Mouse (Mus musculus) limb, embryonic 11.5 days (tissue): ENCODE measurements around the gene Aff3. TPM values are rescaled to one million over a fixed set of nuclear protein-coding genes. Genes with fewer than 3 reads are reported as not detected.

Experiments
- ATAC-seq: fragments of 200-750 bp; cut with Nextera tagmentation; 2 replicates; pipeline ENCODE4 v1.8.0; 2017; ENCODE audit warnings: low read depth; ENCODE audit not compliant: insufficient number of reproducible peaks, low FRiP score, low TSS enrichment
- DNase-seq: peaks from one replicate; pipeline ENCODE4 v3.0.0-alpha.2; 2015; ENCODE audit warnings: low spot score
- H3K27ac ChIP-seq: fragments of 300-500 bp; sonication (generic); replicated peaks from 2 replicates; pipeline ENCODE4 v1.5.1; 2014; ENCODE audit warnings: low read depth, mild to moderate bottlenecking, low read length
- H3K27me3 ChIP-seq: fragments of 300-500 bp; sonication (generic); 2 replicates; pipeline ENCODE4 v1.6.1; 2014; ENCODE audit warnings: mild to moderate bottlenecking, low read length, mixed read lengths; ENCODE audit not compliant: control insufficient read depth, insufficient read depth
- H3K36me3 ChIP-seq: fragments of 300-500 bp; sonication (generic); 2 replicates; pipeline ENCODE4 v1.6.1; 2014; ENCODE audit warnings: mild to moderate bottlenecking, low read length, moderate library complexity, mixed read lengths; ENCODE audit not compliant: control insufficient read depth, insufficient read depth
- H3K4me1 ChIP-seq: fragments of 300-500 bp; sonication (generic); 2 replicates; pipeline ENCODE4 v1.6.1; 2014; ENCODE audit warnings: low read length, mixed read lengths; ENCODE audit not compliant: control insufficient read depth, insufficient read depth
- H3K4me2 ChIP-seq: fragments of 300-500 bp; sonication (generic); 2 replicates; pipeline ENCODE4 v1.6.1; 2014; ENCODE audit warnings: low read depth, mild to moderate bottlenecking, moderate library complexity; ENCODE audit not compliant: severe bottlenecking
- H3K4me3 ChIP-seq: fragments of 300-500 bp; sonication (generic); 2 replicates; pipeline ENCODE4 v1.5.1; 2014; ENCODE audit warnings: low read depth, low read length
- H3K9ac ChIP-seq: fragments of 300-500 bp; sonication (generic); 2 replicates; pipeline ENCODE4 v1.6.1; 2014; ENCODE audit warnings: mild to moderate bottlenecking, low read length
- H3K9me3 ChIP-seq: fragments of 300-500 bp; sonication (generic); 2 replicates; pipeline ENCODE4 v1.6.1; 2016; ENCODE audit warnings: low read length; ENCODE audit not compliant: control insufficient read depth
- WGBS: fragments of 180-500 bp; shearing (Covaris S2); extraction: QIAGEN DNeasy Blood & Tissue Kit; methylation state at CpG from one replicate; pipeline ENCODE4 v1.1.7; 2014; 5-methylcytosine and 5-hydroxymethylcytosine counted together
- polyA plus RNA-seq: library from polyadenylated mRNA; unstranded; fragments of >200 nt; fragmentation: Nextera tagmentation; extraction: Ambion mirVana; gene quantifications from 2 replicates; pipeline ENCODE4 v1.2.1, GENCODE M21; 2014

Gene Aff3
- polyA plus RNA-seq, 1 experiment from 2014 or later: 43.9 TPM

DNA sequence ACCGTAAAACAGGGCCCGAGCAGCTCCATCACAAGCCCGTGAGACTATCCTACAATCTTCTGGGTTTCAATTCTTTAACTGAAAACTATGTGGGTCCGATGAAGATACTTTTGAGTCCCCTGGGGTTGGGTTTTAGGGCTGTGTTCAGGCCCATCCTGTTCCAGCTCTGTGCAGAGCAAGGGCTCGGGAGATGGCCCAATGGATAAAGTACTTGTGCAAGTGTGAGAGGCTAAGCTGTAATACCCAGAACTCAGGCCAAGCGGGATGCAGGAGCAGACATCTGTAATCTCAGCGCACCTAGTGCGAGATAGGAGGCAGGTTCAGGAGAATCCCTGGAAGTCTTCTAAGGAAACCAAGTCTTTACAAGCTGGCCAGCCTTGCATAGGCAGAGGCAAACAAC, 355.4 kb downstream of the Aff3 start:
- H3K4me2 ChIP-seq: no peak overlapping the region
- no peaks in the 10 kb centered on the region for H3K9me3 ChIP-seq
- H3K4me3 ChIP-seq: no peak overlapping the region
- H3K27me3 ChIP-seq: no peaks in the 10 kb centered on the region
- H3K4me1 ChIP-seq: 0 out of 2 replicates have a peak, but pooled peaks cover 3% of the 10 kb centered on the region
- no peak overlapping the region for H3K27ac ChIP-seq
- H3K36me3 ChIP-seq: no peaks in the 10 kb centered on the region
- WGBS: 92% methylated on average over 8 of the region's 8 CpGs
- DNase-seq (no peak), ATAC-seq (no peak)
- no peak overlapping the region for H3K9ac ChIP-seq

DNA sequence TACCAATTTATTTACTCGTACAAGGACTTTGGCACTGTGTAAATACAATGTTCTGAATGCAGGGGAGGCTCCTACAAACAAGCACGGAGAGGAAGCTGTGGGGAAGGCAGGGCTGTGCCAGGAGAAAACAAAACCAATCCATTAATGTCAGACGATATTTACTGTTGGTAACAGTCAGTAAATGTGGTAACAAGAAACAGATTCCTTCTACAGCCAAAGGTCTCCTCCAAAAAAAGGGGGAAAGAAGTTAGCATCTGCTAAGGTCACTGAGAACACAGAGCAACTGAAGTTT, 356.1 kb downstream of the Aff3 start:
- ATAC-seq: no peak
- 37% methylated on average over 3 of the region's 3 CpGs for WGBS
- Histone ChIP-seq H3K9ac (no peak overlapping the region), H3K36me3 (no peaks in the 10 kb centered on the region), H3K27me3 (no peaks in the 10 kb centered on the region), H3K4me3 (no peak overlapping the region), H3K27ac (no peak overlapping the region), H3K9me3 (no peaks in the 10 kb centered on the region), H3K4me1 (0 out of 2 replicates have a peak, but pooled peaks cover 3% of the 10 kb centered on the region), H3K4me2 (no peak overlapping the region)
- no peak for DNase-seq

DNA sequence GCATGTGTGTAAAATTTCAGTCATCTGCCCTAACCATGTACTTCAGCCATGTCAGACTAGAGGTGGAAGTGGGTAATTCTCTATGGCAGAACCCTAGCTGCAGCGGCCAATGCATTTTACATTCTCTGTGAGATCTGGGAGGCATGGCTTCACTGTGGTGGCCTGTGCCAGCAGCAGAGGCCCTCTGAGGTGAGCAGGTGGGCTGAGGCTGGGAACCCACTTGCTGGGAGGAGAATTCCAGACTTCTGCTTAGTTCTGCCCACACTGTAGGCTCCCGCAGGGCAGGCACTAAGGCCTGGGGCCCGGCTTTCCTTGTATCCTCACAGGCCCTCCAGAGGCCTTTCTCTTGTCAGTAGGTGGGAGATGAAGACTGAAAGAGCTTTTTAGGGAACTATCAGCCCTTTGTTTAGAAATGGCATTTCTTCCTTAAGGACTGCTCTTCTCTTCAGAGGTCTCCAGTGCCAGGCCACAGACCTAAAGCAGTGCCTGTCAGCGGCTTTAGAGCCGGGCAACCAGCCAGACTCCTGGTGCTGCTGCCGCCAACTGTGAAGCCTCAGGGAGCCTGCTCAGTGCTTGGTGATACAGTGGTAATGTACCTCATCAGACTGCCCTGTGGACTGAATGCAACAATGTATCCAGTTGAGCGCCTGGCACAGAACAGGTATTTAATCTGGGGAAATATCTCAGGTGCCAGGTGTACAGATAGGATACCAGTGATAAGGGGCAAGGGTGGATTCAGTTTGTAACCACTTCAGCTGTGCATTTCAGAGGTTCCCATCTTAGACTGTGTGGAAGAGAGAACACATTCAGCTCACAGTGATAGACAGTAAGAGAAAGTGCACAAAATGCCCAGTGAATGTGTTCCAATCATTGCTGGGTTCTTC, 356.7 kb downstream of the Aff3 start:
- no peaks in the 10 kb centered on the region for H3K27me3 ChIP-seq
- 0 out of 2 replicates have a peak, but pooled peaks cover 3% of the 10 kb centered on the region for H3K4me1 ChIP-seq
- no peak overlapping the region for H3K27ac ChIP-seq
- no peak for DNase-seq
- H3K4me2 ChIP-seq: no peak overlapping the region
- no peak for ATAC-seq
- no peaks in the 10 kb centered on the region for H3K36me3 ChIP-seq
- H3K9ac ChIP-seq: no peak overlapping the region
- no peaks in the 10 kb centered on the region for H3K9me3 ChIP-seq
- H3K4me3 ChIP-seq: no peak overlapping the region
- 84% methylated on average over 7 of the region's 7 CpGs for WGBS

DNA sequence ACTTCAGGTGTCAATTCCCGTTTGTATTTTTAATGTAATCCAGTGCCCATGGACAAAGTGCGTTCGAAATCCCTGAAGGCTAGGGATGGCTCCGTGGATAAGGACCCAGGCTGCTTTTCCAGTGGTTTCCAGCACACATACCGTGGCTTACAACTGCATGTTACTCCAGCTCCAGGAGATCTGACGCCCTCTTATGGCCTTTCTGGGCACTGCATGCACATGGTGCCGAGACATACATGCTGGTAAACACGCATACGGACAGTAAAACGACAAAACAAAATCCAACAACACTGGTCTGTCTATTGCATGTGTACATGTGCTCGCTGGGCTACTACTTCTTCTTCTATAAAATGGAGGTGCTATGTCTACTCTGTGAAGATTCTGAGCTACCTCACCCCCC, 357.5 kb downstream of the Aff3 start:
- ATAC-seq: no peak
- 0 out of 2 replicates have a peak, but pooled peaks cover 3% of the 10 kb centered on the region for H3K4me1 ChIP-seq

DNA sequence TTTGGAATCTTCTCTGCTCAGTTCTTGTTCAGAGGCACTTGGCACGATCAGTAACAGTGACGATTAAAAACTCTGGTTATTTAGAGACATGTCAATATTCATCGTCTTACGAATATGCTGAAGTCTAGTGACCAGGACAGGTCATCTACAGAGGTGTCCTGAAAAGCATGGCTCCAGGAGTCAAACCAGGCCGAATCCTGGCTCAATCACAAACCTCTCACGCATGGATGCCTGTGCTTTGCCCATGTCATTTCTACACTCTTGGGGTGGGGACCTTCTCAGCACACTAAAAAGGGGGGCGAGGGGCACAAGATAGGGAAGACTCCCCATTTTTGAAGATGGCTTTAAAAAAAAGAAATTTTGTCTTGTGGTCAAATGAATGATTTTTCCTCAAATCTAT, 358.6 kb downstream of the Aff3 start:
- DNase-seq (no peak), ATAC-seq (no peak)
- Histone ChIP-seq H3K9me3 (no peaks in the 10 kb centered on the region), H3K4me3 (no peak overlapping the region), H3K9ac (no peak overlapping the region), H3K27ac (no peak overlapping the region), H3K4me1 (0 out of 2 replicates have a peak, but pooled peaks cover 3% of the 10 kb centered on the region), H3K27me3 (no peaks in the 10 kb centered on the region), H3K4me2 (no peak overlapping the region), H3K36me3 (no peaks in the 10 kb centered on the region)
- 96% methylated on average over 7 of the region's 7 CpGs for WGBS

More for the DNA sequence above, 357.5 kb downstream of the Aff3 start:
- no peak overlapping the region for H3K9ac ChIP-seq
- H3K4me3 ChIP-seq: no peak overlapping the region
- WGBS: 93% methylated on average over 11 of the region's 11 CpGs
- no peaks in the 10 kb centered on the region for H3K36me3 ChIP-seq
- no peak overlapping the region for H3K4me2 ChIP-seq
- no peaks in the 10 kb centered on the region for H3K27me3 ChIP-seq
- no peaks in the 10 kb centered on the region for H3K9me3 ChIP-seq
- no peak for DNase-seq
- H3K27ac ChIP-seq: no peak overlapping the region

DNA sequence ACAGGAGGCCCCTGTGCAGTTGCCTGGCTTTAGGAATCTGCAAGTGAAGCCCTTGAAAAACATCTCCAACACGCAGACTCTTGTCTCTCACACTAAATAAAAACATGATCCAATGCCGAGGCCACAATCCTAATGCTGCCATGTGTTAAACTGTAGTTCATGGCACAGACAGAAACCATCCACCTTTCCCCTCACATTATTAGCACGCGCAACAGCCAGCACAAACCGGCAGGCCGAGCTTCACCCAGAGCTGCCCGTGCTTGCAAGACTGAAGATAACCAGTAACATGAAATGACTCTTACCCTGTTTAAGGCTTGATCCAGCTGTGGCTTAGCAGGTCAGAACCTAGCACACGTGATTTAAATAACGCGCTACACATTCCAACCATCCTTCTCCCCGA, 360.4 kb downstream of the Aff3 start:
- Histone ChIP-seq H3K27me3 (no peaks in the 10 kb centered on the region), H3K4me3 (no peak overlapping the region), H3K9ac (no peak overlapping the region), H3K9me3 (no peaks in the 10 kb centered on the region), H3K36me3 (no peaks in the 10 kb centered on the region), H3K4me1 (no peaks in the 10 kb centered on the region), H3K4me2 (no peak overlapping the region), H3K27ac (no peak overlapping the region)
- WGBS: 82% methylated on average over 11 of the region's 11 CpGs
- DNase-seq (no peak), ATAC-seq (no peak)

DNA sequence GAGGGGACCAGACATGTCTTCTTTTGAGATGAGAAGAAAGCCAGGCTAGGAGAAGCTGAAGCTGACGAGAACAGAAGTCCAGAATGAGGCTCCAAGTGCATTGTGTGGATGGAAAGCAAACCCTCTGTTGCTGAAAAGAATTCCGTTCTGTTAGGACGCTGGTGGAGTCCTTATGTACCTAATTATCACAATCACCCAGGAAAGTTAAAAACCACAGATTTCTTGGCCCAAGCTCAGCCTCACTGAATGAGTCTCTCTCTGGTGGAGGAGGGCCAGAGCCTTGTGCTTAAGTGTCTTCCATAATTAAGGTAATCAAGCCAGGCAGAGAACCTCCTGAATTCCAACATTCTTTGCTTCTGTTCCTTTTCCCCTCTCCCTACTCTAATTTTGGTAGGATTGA, 366.5 kb downstream of the Aff3 start:
- no peak overlapping the region for H3K4me3 ChIP-seq
- H3K27ac ChIP-seq: no peak overlapping the region
- no peak overlapping the region for H3K4me2 ChIP-seq
- H3K9me3 ChIP-seq: no peaks in the 10 kb centered on the region
- ATAC-seq (no peak), DNase-seq (no peak)
- H3K4me1 ChIP-seq: no peaks in the 10 kb centered on the region
- H3K27me3 ChIP-seq: no peaks in the 10 kb centered on the region
- WGBS: 79% methylated on average over 3 of the region's 3 CpGs
- H3K9ac ChIP-seq: no peak overlapping the region
- no peaks in the 10 kb centered on the region for H3K36me3 ChIP-seq

DNA sequence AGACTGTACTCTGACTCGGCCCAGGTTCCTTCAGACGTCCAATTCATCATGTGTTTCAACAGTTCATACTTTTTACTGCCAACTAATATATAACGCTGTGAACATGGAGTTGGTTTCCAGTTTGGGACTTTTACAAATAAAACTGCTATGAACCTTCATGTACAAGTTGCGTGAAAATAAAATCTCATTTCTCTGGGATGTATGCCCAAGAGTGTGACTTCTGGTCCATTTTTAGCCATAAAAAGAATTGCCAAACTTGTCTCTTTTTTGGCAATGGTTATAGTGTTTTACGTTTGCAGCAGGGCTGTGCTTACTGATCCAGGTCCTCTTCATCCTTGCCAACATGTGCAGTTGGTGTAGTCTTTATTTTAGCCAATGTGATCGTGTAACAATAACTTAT, 369.8 kb downstream of the Aff3 start:
- Histone ChIP-seq H3K4me1 (no peaks in the 10 kb centered on the region), H3K27ac (no peak overlapping the region), H3K4me2 (no peak overlapping the region), H3K27me3 (no peaks in the 10 kb centered on the region), H3K36me3 (no peaks in the 10 kb centered on the region), H3K9me3 (no peaks in the 10 kb centered on the region), H3K4me3 (no peak overlapping the region), H3K9ac (no peak overlapping the region)
- DNase-seq: no peak
- ATAC-seq: no peak
- 92% methylated on average over 6 of the region's 6 CpGs for WGBS

DNA sequence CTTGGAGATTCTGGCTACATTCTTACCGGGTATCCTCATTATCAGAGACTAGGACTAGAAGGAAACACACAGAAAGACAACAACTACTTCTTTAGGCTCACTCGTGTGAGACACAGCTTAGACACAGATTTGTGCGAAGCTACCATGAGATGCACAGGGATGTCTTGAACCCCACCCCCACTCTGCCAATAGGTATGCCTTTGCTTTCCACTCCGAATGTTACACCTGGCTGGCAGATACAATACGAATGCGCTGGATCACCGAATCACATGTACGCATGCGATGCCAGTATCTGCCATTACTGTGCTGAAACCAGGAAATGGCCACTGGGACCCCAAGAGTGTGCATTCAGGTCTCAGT, 370.4 kb downstream of the Aff3 start:
- Histone ChIP-seq H3K9me3 (no peaks in the 10 kb centered on the region), H3K36me3 (no peaks in the 10 kb centered on the region), H3K27ac (no peak overlapping the region), H3K4me3 (no peak overlapping the region), H3K9ac (no peak overlapping the region), H3K27me3 (no peaks in the 10 kb centered on the region), H3K4me1 (no peaks in the 10 kb centered on the region), H3K4me2 (no peak overlapping the region)
- ATAC-seq: no peak
- 97% methylated on average over 9 of the region's 9 CpGs for WGBS
- DNase-seq: no peak
